Mouse (Mus musculus) ovary, postnatal 36 days (tissue): ENCODE results near the gene Prdx6.
"Not testable (repeated sequence)": the region's sequence is repeated elsewhere in the genome, so short reads cannot be mapped to it uniquely, and the experiment has no call there.

Experiments
- DNase-seq: peaks from one replicate; pipeline ENCODE4 v3.0.0; 2022; ENCODE audit warnings: low spot score, mixed read lengths

Prdx6 gene

GRCm38 (mm10) chr1:161251417-161252265 is 622 bp upstream of the Prdx6 start:
- no peak for DNase-seq

DNA sequence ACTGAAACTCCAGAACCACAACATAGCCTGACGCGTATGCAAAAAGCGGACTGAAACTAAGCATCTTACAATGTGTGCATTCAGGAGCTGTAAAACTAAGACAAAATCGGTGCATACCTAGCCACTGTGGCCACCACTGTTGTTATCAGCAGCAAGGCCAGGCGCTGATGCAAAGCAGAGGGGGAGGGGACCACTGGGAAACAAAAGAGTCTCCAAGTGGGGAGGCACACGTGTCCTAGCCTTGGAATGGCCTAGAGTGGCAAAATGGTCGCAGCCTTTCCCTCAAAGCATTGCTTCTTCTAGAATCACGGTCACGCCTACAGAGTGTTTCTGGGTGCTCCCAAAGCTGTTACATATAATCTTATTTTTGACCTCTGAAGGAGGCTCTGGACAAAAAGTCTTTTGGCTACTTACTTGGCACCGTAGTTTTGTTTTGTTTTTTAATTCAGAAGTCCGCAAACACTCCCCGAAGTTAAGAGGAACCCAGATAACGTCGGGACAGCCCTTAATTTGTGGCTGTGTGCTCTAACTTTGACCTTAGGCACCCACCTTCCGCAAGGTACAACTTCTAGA is 902 bp downstream of the Prdx6 start:
- DNase-seq, result peak; percentile 33

DNA sequence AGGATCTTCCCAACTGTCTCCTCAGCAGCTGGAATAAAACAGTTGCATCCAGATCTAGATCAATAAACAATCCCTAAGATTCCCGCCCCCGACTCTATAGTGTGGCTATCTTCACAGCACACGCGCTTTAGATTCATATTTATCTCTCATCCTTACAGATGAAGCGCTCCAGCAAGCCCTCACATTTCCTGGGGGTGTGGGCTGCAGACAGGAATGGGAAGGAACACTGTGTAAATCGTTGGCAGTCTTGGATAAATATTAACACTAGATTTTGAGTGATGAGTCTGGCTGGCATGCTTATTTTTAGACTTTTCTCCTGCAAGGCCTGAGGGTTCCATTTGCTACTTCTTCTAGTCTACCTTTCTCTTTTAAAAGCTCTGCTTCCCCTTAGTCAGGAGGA is 1.6 kb downstream of the Prdx6 start:
- no peak for DNase-seq

- no peak for DNase-seq
Measured at GRCm38 (mm10) chr1:161248685-161249084, 2.3 kb downstream of the Prdx6 start.

- peak; percentile 23 for DNase-seq
Measured at GRCm38 (mm10) chr1:161247643-161248580, 3.1 kb downstream of the Prdx6 start.

DNA sequence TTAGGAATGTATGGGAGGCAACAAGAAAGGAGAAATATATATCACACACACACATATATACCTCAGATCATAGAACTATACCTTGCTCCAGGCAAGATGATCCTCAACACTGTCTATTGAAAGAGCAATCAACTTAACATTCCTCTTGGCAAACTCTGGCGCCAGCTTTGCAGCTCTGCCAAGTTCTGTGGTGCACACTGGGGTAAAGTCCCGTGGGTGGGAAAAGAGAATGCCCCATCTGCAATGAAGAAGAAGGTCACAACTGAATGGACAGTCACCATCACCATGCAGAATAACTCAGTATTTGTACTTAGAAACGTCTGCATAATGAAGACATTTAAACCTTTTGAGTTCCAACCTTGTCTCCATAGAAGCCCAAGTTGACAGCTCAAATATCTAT is 3.8 kb downstream of the Prdx6 start:
- no peak for DNase-seq

DNA sequence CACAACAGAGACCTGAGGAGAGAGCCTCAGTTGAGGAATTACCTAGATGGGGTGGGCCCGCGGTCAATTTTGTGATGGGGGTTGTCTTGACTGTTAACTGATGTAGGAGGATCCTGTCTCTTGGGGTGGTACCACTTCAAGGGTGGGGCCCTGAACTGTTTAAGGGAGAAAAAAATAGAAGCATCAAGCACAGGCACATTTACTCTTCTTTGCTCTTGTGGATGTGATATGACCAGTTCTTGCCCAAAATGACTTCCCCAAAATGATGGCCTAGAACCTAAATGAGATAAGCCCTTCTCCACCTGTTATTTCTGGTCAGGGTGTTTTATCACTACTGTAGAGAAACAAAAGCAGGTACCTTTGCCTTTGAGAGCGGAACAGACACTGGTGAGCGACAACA is 13.3 kb downstream of the Prdx6 start:
- DNase-seq, result no peak

DNA sequence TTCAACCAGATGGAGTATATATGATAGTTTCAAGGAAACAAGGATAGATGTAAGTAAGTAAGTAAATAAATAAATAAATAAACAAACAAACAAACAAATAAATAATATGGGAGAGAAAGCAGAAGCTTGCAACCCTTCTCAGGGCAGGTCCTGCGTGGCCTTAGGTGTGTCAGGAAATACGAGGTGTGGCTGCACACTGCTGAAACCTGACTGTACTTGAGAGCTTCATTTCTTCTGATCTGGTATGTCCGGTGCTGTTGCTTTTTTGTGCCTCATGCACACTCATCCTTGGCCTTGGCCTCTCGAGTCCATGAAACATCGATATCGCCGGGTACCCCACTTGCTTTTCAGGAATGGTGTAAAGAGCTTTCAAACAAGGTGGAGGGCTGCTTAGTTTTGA is 13.7 kb downstream of the Prdx6 start:
- DNase-seq, result no peak

DNA sequence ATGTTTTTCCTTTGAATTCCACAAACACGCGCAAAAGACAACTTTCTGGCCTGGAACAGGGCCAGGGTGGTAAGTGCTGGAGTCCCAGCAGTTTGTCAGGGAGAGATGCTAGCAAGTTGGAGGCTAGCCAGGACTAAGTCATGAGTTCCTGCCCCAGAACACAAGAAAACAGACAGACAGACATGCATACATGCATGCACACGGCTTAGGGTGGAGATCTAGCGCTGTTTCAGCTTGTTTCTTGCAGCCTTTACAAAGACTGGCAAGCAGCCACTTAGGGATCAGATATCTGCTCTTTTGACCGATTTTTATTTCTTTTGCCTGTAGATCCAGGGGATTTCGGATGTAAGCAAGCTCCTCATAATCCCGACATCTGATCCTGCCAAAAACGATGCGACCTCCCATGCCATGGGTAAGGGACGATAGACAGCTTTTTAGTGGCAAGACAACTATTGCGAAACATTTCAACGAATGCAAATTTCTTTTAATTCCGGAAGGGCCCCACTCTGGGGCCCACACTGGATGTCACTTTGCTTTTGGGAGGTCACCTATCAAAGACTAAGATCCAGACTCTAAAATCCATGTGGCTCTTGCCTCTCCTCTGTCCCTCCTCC is 17.7 kb downstream of the Prdx6 start:
- no peak for DNase-seq

DNA sequence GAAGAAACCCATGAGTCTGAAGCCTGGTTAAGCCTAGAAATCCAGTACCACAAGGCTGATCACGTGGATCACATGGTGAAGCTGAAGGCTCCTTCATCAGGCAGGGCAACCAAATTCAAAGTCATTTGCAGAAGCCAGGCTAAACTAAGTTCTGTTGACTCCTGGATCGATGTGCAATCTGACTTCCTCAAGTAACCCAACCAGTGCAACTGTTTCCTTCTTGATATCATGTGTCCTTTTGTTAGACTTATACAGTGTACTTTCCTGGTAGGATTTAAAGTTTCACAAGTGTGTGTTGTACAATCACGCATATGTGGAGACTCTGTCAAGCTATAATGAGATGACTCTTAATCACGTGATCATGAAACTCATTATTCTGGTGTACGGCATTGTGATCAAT is 18.8 kb downstream of the Prdx6 start:
- DNase-seq, result no peak

- no peak for DNase-seq
Measured at GRCm38 (mm10) chr1:161224837-161225236, 26.2 kb downstream of the Prdx6 start.

DNA sequence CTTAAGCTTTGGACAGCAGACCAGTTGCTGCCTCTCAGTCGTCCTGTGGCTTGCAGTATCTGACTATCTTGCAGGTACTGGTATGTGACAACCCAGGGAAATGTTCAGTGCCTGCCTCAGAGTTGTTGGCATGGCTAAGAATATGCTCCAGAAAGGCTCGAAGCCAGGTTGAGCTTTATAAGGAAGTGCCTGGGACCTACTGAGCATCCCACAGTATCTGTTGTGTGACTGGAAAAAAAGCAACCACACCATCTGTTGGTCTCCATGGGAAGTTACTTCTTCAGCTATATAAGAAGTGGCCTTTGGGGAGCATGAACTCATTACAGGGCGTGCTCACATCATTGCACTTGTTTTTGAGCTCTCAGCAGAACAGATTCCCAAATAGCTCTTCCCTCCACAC is 31.2 kb downstream of the Prdx6 start:
- no peak for DNase-seq

DNA sequence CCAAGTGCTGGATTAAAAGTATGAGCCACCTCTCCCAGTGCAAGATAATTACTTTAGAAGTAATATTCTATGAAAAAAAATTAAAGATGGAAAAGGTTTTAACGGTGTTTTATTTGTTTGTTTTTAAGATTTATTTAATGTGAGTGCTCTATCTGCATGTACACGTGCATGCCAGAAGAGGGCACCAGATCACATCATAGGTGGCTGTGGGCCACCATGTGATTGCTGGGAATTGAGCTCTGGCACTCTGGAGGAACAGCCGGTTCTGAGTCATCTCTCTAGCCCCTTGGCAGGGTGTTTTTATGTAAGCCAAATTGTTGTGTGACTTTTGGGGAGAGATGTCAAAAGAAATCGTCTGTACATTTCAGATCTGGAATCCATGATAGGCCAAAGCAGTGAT is 36.6 kb downstream of the Prdx6 start:
- DNase-seq, result no peak

GRCm38 (mm10) chr1:161199856-161200255 is 51.2 kb downstream of the Prdx6 start:
- no peak for DNase-seq

GRCm38 (mm10) chr1:161196364-161196763 is 54.7 kb downstream of the Prdx6 start:
- not testable (repeated sequence) for DNase-seq

GRCm38 (mm10) chr1:161195541-161196351 is 55.3 kb downstream of the Prdx6 start:
- DNase-seq, result peak; percentile 70

- DNase-seq, result no peak
Measured at GRCm38 (mm10) chr1:161190253-161190910, 60.6 kb downstream of the Prdx6 start.
